Mouse (Mus musculus) spleen, adult 12 weeks (tissue): ENCODE results near the gene Tmem184a.

Experiments
- DNase-seq: peaks from one replicate; pipeline ENCODE4 v3.0.0; 2022; ENCODE audit warnings: low spot score

Gene Tmem184a

GRCm38 (mm10) chr5:139792966-139793337 lies 26.8 kb downstream of the Tmem184a start:
- no peak for DNase-seq

DNA sequence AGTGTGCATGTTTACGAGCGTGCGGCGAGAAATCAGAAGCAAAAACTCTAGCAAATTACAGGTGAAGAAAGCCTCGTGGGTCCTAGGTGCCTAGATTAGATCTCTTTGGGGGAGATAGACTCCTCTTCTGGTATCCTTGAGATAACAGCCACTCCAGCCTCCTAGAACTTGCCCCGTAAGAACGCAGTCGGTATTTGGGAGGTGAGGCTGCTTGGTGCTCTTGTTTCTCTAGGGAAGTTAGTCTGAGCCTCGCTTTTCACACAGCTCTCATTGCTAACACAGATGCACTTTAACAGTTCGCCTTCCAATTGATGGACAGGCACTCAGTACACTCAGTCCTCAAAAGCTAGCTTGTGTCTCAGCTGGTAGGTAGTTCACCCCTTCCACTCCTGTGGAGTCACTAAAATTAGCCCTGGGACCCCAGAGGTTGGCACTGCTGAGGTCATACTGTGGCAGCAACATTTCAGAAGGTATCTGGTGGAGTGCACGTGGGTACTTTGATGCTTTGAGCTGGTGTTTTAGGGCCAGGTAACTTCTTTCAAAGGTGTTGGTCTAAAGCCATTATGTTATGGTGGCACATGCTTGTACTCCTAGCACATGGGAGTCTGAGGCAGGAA lies 27.4 kb downstream of the Tmem184a start:
- no peak for DNase-seq

DNA sequence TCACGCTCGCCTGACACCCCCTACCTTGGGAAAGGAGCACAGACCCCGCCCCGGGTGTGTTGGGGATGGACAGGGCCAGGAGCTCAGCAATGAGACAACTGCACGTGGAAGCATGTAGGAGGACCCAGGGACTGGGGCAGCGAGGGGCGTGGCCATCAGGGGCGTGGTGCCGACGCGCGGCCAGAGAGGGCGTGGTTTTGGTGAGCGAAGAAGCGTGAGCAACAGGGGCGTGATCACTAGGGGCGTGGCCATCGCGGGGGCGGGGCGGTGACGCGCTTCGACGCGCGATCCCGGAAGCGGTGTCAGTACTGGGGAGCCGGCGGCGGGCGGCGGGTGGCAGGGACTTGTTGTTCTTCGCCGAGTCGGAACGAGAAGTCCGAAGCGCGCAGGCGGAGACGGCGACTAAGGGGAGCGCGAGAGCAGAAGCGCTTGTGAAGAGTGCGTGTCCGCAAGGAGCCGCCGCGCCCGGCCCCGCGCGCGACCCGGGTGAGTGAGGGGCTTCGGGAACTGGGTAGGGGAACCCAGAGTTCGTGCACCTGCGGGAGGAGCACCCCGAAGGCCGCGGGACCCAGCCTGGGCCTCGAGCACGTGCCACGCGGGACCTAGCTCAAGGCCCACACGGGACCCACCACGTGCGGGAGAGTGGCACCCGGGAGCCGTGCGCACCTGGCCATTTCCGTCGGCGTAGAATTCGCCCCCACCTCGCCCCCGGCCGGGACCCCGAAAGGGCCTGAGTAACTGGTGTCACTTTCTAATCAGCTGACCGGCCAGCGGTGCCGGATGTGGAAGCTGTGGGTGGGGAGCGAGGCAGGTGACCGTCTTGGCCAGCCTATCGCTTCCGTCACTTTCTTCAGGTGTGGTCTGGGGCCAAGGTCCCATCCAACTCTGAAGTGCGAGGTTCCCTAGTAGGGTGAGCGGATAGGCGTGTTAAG lies 28.2 kb downstream of the Tmem184a start, which contains the start of gene Mafk:
Mafk (plus strand) TSS at position 287 of the 932 bp plus-strand sequence.
- DNase-seq: peak; percentile 99

DNA sequence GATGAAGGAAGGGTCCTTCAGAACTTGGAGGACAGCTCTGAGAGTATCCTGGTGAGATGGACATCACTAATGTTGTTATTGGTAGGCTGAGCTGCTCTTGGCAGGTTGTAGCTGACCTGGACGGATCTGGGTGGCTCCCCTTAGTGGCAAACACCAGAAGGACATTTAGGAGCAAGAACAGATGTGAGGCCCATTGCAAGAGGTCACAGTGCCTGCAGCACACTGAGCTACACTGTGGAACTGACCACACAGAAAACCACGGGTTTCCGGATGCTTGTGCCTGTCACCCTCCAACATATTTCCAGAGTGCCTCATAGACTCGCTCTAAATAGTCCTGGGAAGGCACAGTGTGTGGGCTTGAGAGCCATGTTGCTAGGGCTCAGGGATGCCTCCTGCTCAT lies 30.3 kb downstream of the Tmem184a start:
- DNase-seq: no peak

- no peak for DNase-seq
These were observed 38.3 kb downstream of the Tmem184a start for GRCm38 (mm10) chr5:139781406-139781805.

DNA sequence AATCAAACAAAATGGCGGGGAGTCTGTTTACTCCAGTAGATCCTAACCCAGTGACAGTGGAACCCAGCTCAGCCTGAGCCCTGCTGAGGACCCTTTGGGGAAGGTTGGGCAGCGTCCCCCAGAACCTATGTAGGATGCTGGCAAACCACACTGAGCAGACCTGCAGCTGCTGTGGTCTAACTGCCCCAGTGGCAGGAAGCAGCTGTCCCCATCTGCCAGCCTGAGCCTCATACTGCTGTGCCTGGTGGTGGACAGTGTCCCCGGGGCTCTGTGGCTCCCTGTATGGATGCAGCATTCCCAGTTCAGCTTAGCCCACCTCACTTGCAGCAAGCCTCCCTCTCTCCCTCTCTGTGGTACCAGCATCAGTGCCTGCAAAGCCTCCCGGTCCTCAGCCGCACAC lies 42.8 kb downstream of the Tmem184a start:
- DNase-seq: no peak

GRCm38 (mm10) chr5:139775216-139775926 lies 44.3 kb downstream of the Tmem184a start, which contains the start of gene Ints1:
TSS of gene Ints1 (minus strand) at chr5:139775674.
- DNase-seq: peak; percentile 93

DNA sequence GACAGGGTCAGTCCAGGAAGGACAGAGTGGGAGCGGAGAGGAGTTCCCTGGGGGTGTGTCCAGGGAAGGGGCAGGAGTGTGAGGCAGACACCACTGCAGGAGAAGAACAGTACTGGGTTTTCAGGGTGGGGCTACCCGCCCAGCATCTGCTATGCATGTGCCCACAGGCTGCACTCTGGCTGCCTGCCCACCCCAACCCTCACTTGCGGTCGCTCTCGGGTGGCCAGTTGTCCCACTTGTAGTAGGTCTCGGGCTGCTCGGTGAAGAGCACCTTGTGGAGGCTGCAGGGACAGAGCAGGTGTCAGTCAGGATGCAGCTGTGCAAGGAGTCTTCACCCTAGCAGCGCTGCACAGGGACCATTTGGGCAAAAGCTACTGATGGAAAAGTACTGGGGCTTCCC lies 51.5 kb downstream of the Tmem184a start:
- DNase-seq: no peak

DNA sequence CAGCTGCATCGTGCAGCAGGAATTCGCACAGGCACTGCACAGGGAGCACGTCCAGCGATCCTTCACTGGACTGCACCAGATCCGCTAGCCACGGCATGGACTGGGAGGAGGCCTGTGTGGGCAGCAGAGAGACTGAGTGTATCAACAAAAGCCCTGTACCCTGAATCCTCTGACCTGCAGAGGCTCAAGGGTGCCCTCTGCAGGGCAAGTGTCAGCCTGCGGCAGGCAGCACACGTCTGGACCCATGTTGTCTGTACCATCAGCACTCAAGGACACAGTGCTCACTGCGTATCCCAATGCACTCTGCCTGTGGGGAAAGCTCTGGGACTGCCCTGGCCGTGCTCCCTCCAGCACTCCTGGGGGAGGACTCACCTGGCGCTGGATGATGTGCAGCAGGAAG lies 55.4 kb downstream of the Tmem184a start:
- no peak for DNase-seq

DNA sequence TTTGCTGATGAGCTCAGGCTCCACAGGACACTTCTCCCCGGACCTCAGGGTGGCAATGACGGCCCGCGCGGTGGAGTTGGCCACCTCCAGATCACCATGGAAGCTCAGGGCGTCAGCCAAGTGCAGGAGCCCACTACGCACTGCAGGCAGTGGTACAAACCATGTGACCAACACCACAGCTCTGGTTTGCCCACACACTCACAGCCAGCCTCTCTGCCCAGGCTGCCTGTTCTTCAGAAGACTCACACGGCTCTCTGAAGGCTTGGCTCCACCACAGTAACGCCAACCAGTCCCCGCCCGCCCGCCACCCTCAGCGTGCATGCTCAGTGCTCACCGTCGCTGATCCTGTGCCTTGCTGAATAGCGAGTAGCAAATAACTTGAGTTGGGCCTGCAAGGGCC lies 61.6 kb downstream of the Tmem184a start:
- no peak for DNase-seq

GRCm38 (mm10) chr5:139756586-139756985 lies 63.1 kb downstream of the Tmem184a start:
- DNase-seq: no peak

DNA sequence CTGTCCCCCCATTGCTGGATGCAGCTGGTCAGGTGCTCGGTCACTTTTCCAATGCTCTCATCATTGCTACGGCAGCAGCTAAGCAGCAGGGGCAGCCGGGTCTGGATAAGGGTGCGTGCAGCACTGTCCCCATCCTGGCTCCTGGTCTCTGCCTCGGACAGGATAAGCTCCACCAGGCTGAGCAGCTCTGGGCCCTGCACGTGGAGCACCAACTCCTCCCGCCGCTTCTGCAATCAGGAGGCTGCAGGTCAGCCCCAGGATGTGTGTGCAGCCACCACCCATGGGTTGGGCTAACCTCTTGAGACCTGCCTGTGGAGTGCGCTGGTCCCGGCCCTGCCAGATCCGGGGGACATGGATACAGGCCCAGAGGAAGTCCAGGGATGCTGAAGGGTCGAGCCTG lies 63.6 kb downstream of the Tmem184a start:
- DNase-seq: no peak

DNA sequence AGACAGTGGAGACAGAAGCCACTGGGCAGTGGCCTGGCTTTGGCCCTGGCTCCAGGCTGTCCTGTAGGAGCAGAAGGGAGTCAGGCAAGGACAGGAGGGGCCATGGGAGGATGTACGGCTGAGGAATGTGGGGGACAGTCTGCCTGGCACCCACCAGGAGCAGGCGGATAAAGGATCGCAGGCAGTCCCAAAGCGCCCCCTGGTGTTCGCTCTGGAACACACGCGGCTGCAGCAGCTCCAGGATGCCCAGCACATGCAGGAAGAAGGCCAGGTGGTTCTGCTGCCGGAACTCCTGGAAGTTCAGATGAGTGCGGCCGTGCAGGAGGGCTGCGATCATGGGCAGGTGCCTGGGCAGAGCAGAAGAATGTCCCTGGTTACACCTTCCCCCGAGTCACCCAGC lies 65.0 kb downstream of the Tmem184a start:
- peak; percentile 45 for DNase-seq
